In the genomic region with DNA sequence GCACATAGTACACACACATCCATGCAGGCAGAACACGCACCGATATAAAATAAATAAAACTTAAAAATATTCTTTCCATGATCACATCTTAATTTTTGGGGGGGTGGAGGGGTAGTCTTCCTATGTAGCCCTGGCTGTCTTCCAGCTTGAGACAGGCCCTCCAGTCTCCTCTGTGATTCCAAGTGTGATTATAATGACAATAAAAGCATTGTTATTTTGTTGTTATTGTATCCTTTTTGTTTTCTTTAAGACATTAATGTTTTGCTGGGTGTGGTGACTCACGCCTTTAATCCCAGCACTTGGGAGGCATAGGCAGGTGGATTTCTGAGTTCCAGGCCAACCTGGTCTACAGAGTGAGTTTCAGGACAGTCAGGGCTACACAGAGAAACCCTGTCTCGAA, we compare ENCODE assay signal across 23 mouse cellular contexts. TPM values are rescaled to one million over a fixed set of nuclear protein-coding genes. Genes with fewer than 3 reads are reported as not detected.
"Had no signal": no experiment of that assay in that cellular context is flagged by ENCODE, and none has a peak within 500 bp of the region (broad histone marks: within the 10 kb centered on the region; RNA-seq: fewer than 3 reads in every experiment).

No protein-coding gene starts in this region.

- H3K27me3 ChIP-seq: midbrain, embryonic 12.5 days; neural tube, embryonic 12.5 days; stomach, embryonic 15.5 days had no signal

- H3K4me1 ChIP-seq: midbrain, embryonic 12.5 days; neural tube, embryonic 12.5 days; stomach, embryonic 15.5 days had no signal

- H3K9me3 ChIP-seq: midbrain, embryonic 10.5 days; midbrain, embryonic 12.5 days; neural tube, embryonic 12.5 days; stomach, embryonic 15.5 days had no signal

- H3K9ac ChIP-seq: lung, embryonic 14.5 days; midbrain, embryonic 12.5 days; neural tube, embryonic 12.5 days; stomach, embryonic 15.5 days had no signal

- H3K4me2 ChIP-seq: lung, embryonic 14.5 days; midbrain, embryonic 12.5 days; neural tube, embryonic 12.5 days; stomach, embryonic 15.5 days had no signal

- H3K27ac ChIP-seq: midbrain, embryonic 10.5 days; midbrain, embryonic 12.5 days; neural tube, embryonic 12.5 days; stomach, embryonic 15.5 days; stomach, postnatal 0 days had no signal

- DNase-seq: lung, embryonic 14.5 days; lung, postnatal 10 days; lung, postnatal 4 days; midbrain, embryonic 14.5 days; right cerebral cortex, postnatal 14 days; thymus, adult 2 months; thymus, postnatal 25 days; thymus, postnatal 4 days had no signal

- H3K4me3 ChIP-seq: midbrain, embryonic 10.5 days; midbrain, embryonic 12.5 days; neural tube, embryonic 12.5 days; stomach, embryonic 15.5 days had no signal

- H3K36me3 ChIP-seq: midbrain, embryonic 10.5 days; midbrain, embryonic 12.5 days; neural tube, embryonic 12.5 days; stomach, embryonic 15.5 days had no signal

RNA-seq across cellular contexts. Expression of gene Apela, which starts 10.7 kb away (rescaled TPM):
- total RNA-seq: megakaryocyte, adult 5-6 weeks; megakaryocyte-erythroid progenitor cell, adult 5-6 weeks; midbrain, postnatal 0 days; monocyte, adult 5-6 weeks; neutrophil, adult 5-6 weeks had no signal
- polyA plus RNA-seq: spleen, adult 2 months; testis, adult 2 months had no signal

RNA-seq across cellular contexts. Expression of gene Gm10663, which starts 27.0 kb away (rescaled TPM):
- total RNA-seq: megakaryocyte, adult 5-6 weeks; megakaryocyte-erythroid progenitor cell, adult 5-6 weeks; midbrain, postnatal 0 days; monocyte, adult 5-6 weeks; neutrophil, adult 5-6 weeks had no signal
- polyA plus RNA-seq: lung, embryonic 14.5 days; lung, embryonic 16.5 days; midbrain, embryonic 10.5 days; midbrain, embryonic 12.5 days; midbrain, embryonic 14.5 days; midbrain, postnatal 0 days; neural tube, embryonic 12.5 days; neural tube, embryonic 14.5 days; spleen, adult 2 months; stomach, embryonic 15.5 days; stomach, postnatal 0 days; testis, adult 2 months; thymus, adult 2 months; urinary bladder, adult 2 months had no signal

RNA-seq across cellular contexts. Expression of gene Trim60, which starts 29.4 kb away (rescaled TPM):
- total RNA-seq: megakaryocyte, adult 5-6 weeks; megakaryocyte-erythroid progenitor cell, adult 5-6 weeks; midbrain, postnatal 0 days; monocyte, adult 5-6 weeks; neutrophil, adult 5-6 weeks had no signal
- polyA plus RNA-seq: lung, embryonic 14.5 days; lung, embryonic 16.5 days; midbrain, embryonic 10.5 days; midbrain, embryonic 12.5 days; midbrain, embryonic 14.5 days; midbrain, postnatal 0 days; neural tube, embryonic 12.5 days; neural tube, embryonic 14.5 days; spleen, adult 2 months; stomach, embryonic 15.5 days; stomach, postnatal 0 days; thymus, adult 2 months; urinary bladder, adult 2 months had no signal

RNA-seq across cellular contexts. Expression of gene Trim61, which starts 29.5 kb away (rescaled TPM):
- total RNA-seq: megakaryocyte, adult 5-6 weeks; megakaryocyte-erythroid progenitor cell, adult 5-6 weeks; midbrain, postnatal 0 days; monocyte, adult 5-6 weeks; neutrophil, adult 5-6 weeks had no signal
- polyA plus RNA-seq: lung, embryonic 14.5 days; lung, embryonic 16.5 days; midbrain, embryonic 12.5 days; midbrain, embryonic 14.5 days; midbrain, postnatal 0 days; spleen, adult 2 months; stomach, embryonic 15.5 days; stomach, postnatal 0 days; testis, adult 2 months; thymus, adult 2 months; urinary bladder, adult 2 months had no signal
